Mouse (Mus musculus) megakaryocyte-erythroid progenitor cell, adult 5-6 weeks (primary cell): ENCODE measurements at regions not wholly inside any gene's neighbourhood (a gene's known extent, or its start where the extent isn't known, plus 50 kb on each side); places are given as distances from the start of the nearest gene placed in this dataset.
A peak's percentile ranks its signal among the peaks of the same experiment; 100 is the strongest.

ENCODE experiments used
- ATAC-seq: replicated peaks from 2 replicates; pipeline ENCODE4 v1.8.0; 2016; ENCODE audit warnings: mild to moderate bottlenecking, inconsistent platforms; ENCODE audit not compliant: severe bottlenecking, poor library complexity, low FRiP score, low TSS enrichment

DNA sequence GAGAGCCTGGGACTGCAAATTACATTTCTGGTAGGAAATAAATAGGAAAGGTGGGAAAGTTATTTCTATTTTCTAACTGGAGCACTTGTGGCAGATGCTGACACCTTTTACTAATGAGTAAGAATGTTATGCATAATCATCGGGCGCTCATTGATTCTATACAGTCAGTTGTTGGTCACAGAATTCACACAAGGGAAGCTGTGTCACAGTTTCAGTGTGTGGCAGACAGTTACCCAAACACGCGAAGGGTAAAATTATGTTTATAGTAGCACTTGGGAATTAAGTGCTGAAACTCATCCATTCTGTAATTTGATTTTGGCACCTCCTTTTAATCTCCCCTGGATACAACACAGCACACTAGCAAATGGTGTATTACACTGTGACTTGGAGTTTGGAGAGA is 1376.8 kb downstream of the Sis start:
- ATAC-seq, result no peak

DNA sequence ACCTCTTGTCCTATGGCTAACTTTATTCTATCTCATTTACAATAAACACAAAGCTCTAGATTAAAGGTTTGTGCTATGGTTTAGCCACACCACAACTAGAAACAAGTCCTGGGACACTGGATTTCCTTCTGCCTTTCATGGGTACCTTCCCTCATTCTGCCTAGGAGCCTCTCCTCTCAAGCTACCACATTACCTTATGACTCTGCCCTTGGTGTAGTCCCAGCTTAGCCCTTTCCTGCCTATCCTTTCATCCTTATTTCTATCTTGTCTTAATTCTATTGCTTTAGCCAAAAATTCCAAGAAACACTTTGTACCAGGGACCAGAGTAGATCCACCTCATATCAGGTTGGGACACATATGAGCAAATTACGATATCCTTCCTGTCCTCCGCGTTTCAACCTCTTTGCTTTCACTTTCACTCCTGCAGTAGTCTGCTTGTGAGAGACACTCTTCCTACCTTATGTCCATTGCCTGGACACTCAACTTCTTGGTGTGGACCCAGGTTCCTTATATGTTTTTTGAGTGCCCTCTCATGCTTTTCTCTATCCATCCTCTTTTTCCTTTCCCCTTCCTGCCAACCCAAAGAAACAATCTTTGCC is 1403.7 kb downstream of the Sis start:
- ATAC-seq, result peak; percentile 63; the same call in 1 of the 2 replicates

DNA sequence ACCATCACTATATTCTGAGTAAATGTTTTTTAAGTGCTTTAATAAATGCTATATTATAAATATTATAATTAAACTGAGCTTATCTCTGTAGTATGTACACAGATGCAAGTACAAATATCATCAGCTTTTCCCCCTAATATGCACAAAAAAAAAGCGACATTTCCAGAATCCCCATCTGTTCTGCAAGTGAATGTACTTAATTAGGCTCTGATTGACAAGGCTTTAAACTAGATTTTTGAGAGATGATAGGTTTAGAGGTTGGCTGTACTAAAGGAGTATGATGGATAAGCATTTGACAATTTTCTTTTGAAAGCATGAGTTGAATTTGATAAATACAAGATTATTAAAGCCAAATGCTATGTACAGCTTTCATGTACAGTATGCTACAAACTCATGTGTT is 1404.8 kb downstream of the Sis start:
- ATAC-seq, result no peak

DNA sequence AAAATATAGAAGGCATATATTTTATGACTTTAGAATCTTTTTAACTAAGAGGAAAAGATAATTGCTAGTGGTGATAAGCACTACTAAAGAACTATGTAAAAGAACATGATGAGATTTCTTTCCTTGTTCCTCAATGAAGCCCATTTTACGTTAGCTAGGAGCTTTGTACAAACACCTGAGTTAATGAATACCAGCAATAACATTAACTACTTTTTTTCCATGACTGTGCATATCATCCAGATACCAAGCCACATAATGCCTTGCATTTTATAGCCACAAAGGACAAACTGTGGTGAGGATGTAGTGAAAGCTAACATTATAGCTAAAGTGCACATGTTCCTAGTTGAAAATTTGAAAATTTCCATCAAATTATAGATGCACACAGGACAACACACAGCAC is 1421.8 kb downstream of the Sis start:
- ATAC-seq, result no peak

DNA sequence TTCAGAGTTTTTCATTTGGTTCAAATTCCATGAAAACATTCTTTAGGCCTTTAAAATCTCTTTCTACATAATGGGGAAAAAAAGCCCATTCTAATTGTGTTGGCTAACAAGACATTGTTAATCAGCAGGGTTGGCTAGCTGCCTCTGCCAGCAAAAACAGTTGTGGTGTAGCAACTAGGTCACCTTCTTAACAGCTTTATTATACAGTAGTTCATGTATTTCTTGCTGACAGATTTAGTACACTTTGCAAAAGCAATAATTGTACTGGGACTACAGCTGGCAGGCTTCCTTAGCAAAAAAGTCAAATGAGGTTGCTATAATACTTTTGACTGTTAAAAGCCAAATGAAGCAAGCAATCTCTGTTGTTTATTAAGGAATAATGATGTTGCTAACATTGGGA is 1454.8 kb downstream of the Sis start:
- ATAC-seq, result no peak
